In the genomic region with DNA sequence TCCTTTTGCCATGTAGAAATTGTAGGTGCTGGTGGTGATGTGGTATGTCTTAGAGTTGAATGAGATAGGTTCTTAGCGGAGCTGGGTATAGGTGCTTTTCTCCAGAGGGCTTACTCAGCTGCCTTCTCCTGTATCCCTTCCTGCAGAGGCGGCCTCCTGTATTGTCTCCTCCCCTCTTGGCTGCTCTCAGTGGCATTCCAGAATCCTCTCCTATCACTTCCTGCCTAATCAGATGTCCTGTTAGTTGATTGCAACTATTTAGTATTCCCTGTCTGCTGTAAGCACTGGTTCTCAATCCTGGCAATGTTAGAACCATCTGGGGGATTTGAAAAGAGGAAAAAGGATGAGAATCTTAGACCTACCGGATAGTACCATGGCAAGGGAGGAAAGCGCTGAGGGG, we compare ENCODE assay signal across 16 mouse cellular contexts. TPM values are rescaled to one million over a fixed set of nuclear protein-coding genes. Genes with fewer than 3 reads are reported as not detected.
DNase-seq lines count a peak whose midpoint lies in the region; ATAC-seq and TF ChIP-seq lines count a peak whose summit lies in the region.
"Had no signal": no experiment of that assay in that cellular context is flagged by ENCODE, and none has a peak within 500 bp of the region (broad histone marks: within the 10 kb centered on the region; RNA-seq: fewer than 3 reads in every experiment).

No protein-coding gene starts in this region.

- H3K27ac ChIP-seq in intestine, embryonic 15.5 days: no peak overlapping the region
- H3K27ac ChIP-seq in intestine, postnatal 0 days (ENCODE audit: low read depth, low read length): no peak overlapping the region
- peak overlapping the region; percentile 37; the same call in 1 of the 2 replicates for H3K27ac ChIP-seq in heart, embryonic 11.5 days (ENCODE audit: low read depth, low read length)
- no peak overlapping the region for H3K27ac ChIP-seq in thymus, adult 2 months (ENCODE audit: control insufficient read depth, insufficient read depth, low read length)
- H3K27ac ChIP-seq: forebrain, embryonic 12.5 days; left cerebral cortex, adult 2 months; liver, embryonic 15.5 days had no signal

- no peaks in the 10 kb centered on the region for H3K27me3 ChIP-seq in intestine, embryonic 15.5 days (replicated peaks)
- H3K27me3 ChIP-seq in intestine, postnatal 0 days (replicated peaks; ENCODE audit: control insufficient read depth, insufficient read depth, low read length): no peaks in the 10 kb centered on the region
- H3K27me3 ChIP-seq in heart, embryonic 11.5 days (ENCODE audit: control insufficient read depth, insufficient read depth, low read length): no peaks in the 10 kb centered on the region
- H3K27me3 ChIP-seq in thymus, adult 2 months (ENCODE audit: control insufficient read depth, insufficient read depth, low read length): no peaks in the 10 kb centered on the region
- H3K27me3 ChIP-seq: forebrain, embryonic 12.5 days; liver, embryonic 15.5 days; Patski had no signal

- H3K9me3 ChIP-seq in intestine, embryonic 15.5 days: no peaks in the 10 kb centered on the region
- no peaks in the 10 kb centered on the region for H3K9me3 ChIP-seq in intestine, postnatal 0 days (ENCODE audit: control insufficient read depth)
- no peaks in the 10 kb centered on the region for H3K9me3 ChIP-seq in heart, embryonic 11.5 days (replicated peaks; ENCODE audit: control insufficient read depth, low read length)
- H3K9me3 ChIP-seq: forebrain, embryonic 12.5 days; liver, embryonic 15.5 days had no signal

- TF ChIP-seq POLR2A in thymus, adult 2 months (IDR thresholded peaks at IDR 0.05; ENCODE audit: control insufficient read depth, extremely low read depth, insufficient read depth, low read length, poor library complexity): no peak

- no peaks in the 10 kb centered on the region for H3K36me3 ChIP-seq in intestine, embryonic 15.5 days
- H3K36me3 ChIP-seq in intestine, postnatal 0 days (ENCODE audit: control insufficient read depth, insufficient read depth): no peaks in the 10 kb centered on the region
- no peaks in the 10 kb centered on the region for H3K36me3 ChIP-seq in heart, embryonic 11.5 days (ENCODE audit: control insufficient read depth, insufficient read depth, low read length)
- H3K36me3 ChIP-seq in thymus, adult 2 months (ENCODE audit: control insufficient read depth, insufficient read depth, low read length): no peaks in the 10 kb centered on the region
- H3K36me3 ChIP-seq: forebrain, embryonic 12.5 days; liver, embryonic 15.5 days had no signal

- WGBS in intestine, embryonic 15.5 days: 76% methylated on average over 4 of the region's 4 CpGs
- 70% methylated on average over 4 of the region's 4 CpGs for WGBS in intestine, postnatal 0 days
- 54% methylated on average over 4 of the region's 4 CpGs for WGBS in heart, embryonic 11.5 days (ENCODE audit: insufficient replicate concordance)
- 94% methylated on average over 4 of the region's 4 CpGs for WGBS in thymus, adult 2 months

- H3K4me1 ChIP-seq in intestine, embryonic 15.5 days (replicated peaks): 0 out of 2 replicates have a peak, but pooled peaks cover 7% of the 10 kb centered on the region
- no peaks in the 10 kb centered on the region for H3K4me1 ChIP-seq in intestine, postnatal 0 days (replicated peaks; ENCODE audit: control insufficient read depth, insufficient read depth, low read length)
- peaks cover 24% of the 10 kb centered on the region for H3K4me1 ChIP-seq in heart, embryonic 11.5 days (ENCODE audit: control insufficient read depth, insufficient read depth, low read length)
- H3K4me1 ChIP-seq in thymus, adult 2 months (replicated peaks; ENCODE audit: control insufficient read depth, insufficient read depth, low read length): peaks cover 14% of the 10 kb centered on the region
- H3K4me1 ChIP-seq: liver, embryonic 15.5 days had no signal

- H3K9ac ChIP-seq in intestine, embryonic 15.5 days: no peak overlapping the region
- H3K9ac ChIP-seq in intestine, postnatal 0 days (ENCODE audit: low read depth, low read length): no peak overlapping the region
- H3K9ac ChIP-seq in heart, embryonic 11.5 days (ENCODE audit: low read depth, low read length): no peak overlapping the region
- H3K9ac ChIP-seq: forebrain, embryonic 12.5 days; liver, embryonic 15.5 days had no signal

- no peak for TF ChIP-seq CTCF in intestine, postnatal 0 days (IDR thresholded peaks at IDR 0.05; ENCODE audit: low read depth)
- TF ChIP-seq CTCF in thymus, adult 2 months (IDR thresholded peaks at IDR 0.05; ENCODE audit: borderline replicate concordance, control insufficient read depth, extremely low read depth, insufficient read depth, low read length, poor library complexity): no peak

- DNase-seq in kidney, postnatal 25 days: peak; percentile 34 to 52
- DNase-seq in lung, postnatal 14 days: peak; percentile 40
- DNase-seq in thymus, adult 18-20 months: no peak
- no peak for DNase-seq in left cerebral cortex, postnatal 25 days (ENCODE audit: low spot score in 2 of 2)
- no peak for DNase-seq in thymus, adult 2 months
- DNase-seq: adrenal gland, postnatal 10 days; cerebellum, adult 11 months; gastrocnemius, postnatal 36 days had no signal

- H3K4me2 ChIP-seq in intestine, embryonic 15.5 days (replicated peaks): no peak overlapping the region
- H3K4me2 ChIP-seq in intestine, postnatal 0 days (replicated peaks; ENCODE audit: low read depth): no peak overlapping the region
- H3K4me2 ChIP-seq in heart, embryonic 11.5 days: peak overlapping the region; percentile 24; the same call in 1 of the 2 replicates
- H3K4me2 ChIP-seq: forebrain, embryonic 12.5 days; liver, embryonic 15.5 days had no signal

- ATAC-seq in intestine, embryonic 15.5 days: 0 out of 2 replicates have a peak, but pooled peaks have one; percentile 41
- ATAC-seq in intestine, postnatal 0 days: no peak
- ATAC-seq in heart, embryonic 11.5 days (replicated peaks; ENCODE audit: insufficient number of reproducible peaks, low FRiP score, low TSS enrichment): no peak
- ATAC-seq: midbrain, embryonic 16.5 days; Patski had no signal

- intact Hi-C loops in left cerebral cortex, postnatal 25 days (cut with DNase I): loop anchor here (2.0 kb wide), 1 partner anchor 92 kb away; no protein-coding TSS in a partner anchor

- H3K4me3 ChIP-seq in intestine, embryonic 15.5 days (replicated peaks): no peak overlapping the region
- no peak overlapping the region for H3K4me3 ChIP-seq in intestine, postnatal 0 days (ENCODE audit: low read depth, low read length)
- H3K4me3 ChIP-seq in heart, embryonic 11.5 days (ENCODE audit: low read depth, low read length): no peak overlapping the region
- H3K4me3 ChIP-seq in thymus, adult 2 months (ENCODE audit: control insufficient read depth, insufficient read depth, low read length): no peak overlapping the region
- H3K4me3 ChIP-seq: forebrain, embryonic 12.5 days; left cerebral cortex, adult 2 months; liver, embryonic 15.5 days had no signal

RNA-seq across cellular contexts. Expression of a gene that starts 27.3 kb away (rescaled TPM):
- 40.1 and 42.1 TPM in 2 replicates for polyA plus RNA-seq in intestine, embryonic 15.5 days (2015; fragmentation: Nextera tagmentation; extraction: Ambion mirVana)
- polyA plus RNA-seq in intestine, postnatal 0 days (2015; fragmentation: Nextera tagmentation; extraction: Ambion mirVana): 13.8 and 14.7 TPM in 2 replicates
- 51.5 and 54.2 TPM in 2 replicates for polyA plus RNA-seq in heart, embryonic 11.5 days (2014; fragmentation: Nextera tagmentation; extraction: Ambion mirVana)
- 100 to 1,000 TPM; 132 to 159 TPM for total RNA-seq in left cerebral cortex, postnatal 25 days (2021)
- polyA plus RNA-seq in thymus, adult 2 months (2012; rRNA removed): 47.5 and 52.5 TPM in 2 replicates

Comparison
In these comparisons a context has a peak if more than half of its experiments do, and no peak if none do; other contexts are left out.
1. DNase-seq: peak in kidney, postnatal 25 days (2 of 2) and lung, postnatal 14 days (single experiment); none in thymus, adult 18-20 months (0 of 2), left cerebral cortex, postnatal 25 days (0 of 2) and thymus, adult 2 months (single experiment).